Mouse (Mus musculus) liver, adult 10 weeks (tissue): ENCODE measurements around the gene Lrrc23. TPM values are rescaled to one million over a fixed set of nuclear protein-coding genes. Genes with fewer than 3 reads are reported as not detected.

Experiments
- polyA plus RNA-seq: library from polyadenylated mRNA; stranded (reverse); fragments of 350-450 nt; fragmentation: Illumina TruSeq; extraction: RNeasy Lipid Tissue Mini Kit (QIAGEN cat#74804); gene quantifications from one replicate; pipeline ENCODE4 v1.2.3, GENCODE M21; 2014; ENCODE audit warnings: low read depth, low replicate concordance

Gene Lrrc23
- polyA plus RNA-seq, result not detected

DNA sequence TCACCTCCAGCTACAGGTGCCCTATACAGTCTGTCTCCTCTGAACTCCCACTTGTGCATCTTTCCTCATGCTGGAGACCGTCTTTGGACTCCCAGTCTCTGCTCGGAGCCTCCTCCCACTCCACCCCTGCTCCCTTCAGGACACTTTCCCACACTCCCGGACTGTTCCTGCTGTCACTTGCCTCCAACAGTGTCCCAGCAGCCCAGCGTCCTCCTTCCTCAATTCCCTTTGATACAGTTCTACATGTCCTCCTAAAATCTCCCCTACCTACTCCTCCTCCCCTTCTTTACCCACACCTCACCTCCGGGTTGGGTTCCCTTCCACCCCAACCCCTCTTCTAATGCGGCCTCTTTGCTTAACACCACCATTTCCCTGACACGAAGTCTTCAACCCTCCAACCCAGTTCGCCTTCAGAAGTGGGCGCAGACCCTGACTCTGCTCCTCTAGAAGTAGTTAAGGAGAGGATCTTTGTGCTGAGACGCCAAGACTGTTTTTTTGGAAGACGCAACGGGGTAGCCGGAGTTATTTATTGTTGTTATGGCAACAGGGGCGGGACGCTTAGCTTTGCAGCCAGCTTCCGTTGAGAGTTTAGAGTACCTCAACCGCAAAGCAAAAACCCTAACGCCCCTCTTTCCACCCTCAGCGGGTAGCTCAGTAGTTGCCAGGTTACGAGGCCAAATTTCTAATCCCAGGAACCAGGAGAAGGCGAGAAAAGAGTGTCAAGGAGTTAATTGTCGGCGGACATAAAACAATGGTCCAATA is at the start of gene Lrrc23:
Lrrc23 (minus strand) TSS at position 506 of the 762 bp plus-strand sequence.

DNA sequence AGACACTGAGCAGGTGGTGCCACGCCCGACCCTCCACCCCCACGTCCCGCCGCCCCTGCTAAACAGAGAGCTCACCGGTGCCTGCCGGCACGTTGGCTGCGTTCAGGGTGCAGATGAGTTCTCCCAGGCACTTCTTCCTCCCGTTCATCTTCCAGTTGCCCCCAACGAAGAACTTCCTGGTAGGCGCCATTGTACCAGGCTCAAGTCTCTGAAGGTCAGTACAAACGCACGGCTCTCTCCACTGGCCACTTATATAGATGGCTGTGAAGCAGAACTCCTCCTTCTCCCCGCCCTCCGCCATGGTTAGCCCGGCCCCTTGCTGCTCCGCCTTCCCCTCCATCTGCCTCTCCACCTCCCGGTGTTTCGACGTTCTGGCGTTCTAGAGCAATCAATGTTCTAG is 34.4 kb upstream of the Lrrc23 start, which contains the start of gene Tpi1:
Tpi1 (minus strand) TSS at position 364 of the 400 bp plus-strand sequence.

DNA sequence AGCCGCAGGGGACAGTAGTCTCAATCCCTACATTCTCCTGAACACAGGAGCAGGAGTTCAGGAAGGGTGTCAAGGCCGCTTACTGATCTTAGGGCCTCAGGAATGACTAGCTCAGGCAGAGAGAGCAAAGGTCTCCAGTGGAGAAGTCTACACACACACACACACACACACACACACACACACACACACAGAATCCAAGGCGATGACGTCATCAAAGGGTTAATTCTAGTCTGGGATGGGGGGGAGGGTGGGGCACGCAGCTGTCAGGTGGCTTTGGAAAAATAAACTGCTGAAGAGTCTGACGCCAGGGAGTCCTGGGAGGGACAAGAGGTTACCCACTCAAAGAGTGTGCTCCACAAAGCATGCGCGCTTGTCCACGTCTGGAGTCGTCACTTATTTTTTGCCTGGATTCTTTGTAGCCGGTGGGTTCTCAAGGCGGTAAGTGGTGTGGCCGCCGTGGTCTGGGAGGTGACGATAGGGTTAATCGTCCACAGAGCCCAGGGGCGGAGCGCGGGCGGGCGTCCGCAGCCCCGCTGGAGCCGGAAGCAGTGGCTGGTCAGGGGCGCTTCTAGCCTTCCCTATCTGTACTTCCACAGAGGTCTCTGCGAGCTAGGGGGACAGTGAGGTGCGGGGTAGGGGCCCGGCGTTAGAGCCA is 29.0 kb upstream of the Lrrc23 start, which contains the start of gene Spsb2:
Spsb2 (plus strand) TSS at position 304 of the 655 bp plus-strand sequence.

DNA sequence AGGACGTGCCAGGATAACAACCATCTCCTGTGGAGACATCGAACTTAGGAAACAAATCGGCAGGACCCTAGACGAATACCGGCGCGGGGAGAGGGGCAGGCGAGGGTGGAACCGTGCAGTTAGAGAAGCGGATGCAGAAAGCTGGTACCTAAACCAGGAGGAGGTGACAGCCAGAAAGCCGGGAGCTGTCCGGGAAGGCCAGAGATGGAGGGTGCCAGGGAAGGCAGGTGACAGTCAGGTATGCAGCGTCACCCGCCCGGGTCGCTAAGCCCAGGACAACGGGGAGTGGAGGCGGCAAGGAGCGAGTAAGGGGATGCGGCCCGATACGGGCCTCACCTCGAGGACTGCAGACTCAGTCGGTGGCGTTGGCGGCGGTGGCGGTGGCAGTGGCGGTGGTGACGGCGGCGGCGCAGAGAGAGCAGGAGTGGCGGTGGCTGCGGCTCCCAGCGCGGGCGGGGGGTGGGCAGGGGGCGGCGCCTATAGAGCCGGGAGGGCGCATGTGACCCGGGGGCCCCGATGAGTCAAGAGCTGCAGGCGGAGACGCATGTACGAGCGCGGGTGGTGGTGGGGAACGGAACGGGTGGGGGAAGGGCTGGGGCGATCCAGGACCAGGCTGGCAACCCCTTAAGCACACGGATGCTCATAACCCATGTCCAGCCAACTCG is 10.3 kb downstream of the Lrrc23 start, which contains the start of gene Eno2:
Eno2 (minus strand) TSS at position 573 of the 665 bp plus-strand sequence.

DNA sequence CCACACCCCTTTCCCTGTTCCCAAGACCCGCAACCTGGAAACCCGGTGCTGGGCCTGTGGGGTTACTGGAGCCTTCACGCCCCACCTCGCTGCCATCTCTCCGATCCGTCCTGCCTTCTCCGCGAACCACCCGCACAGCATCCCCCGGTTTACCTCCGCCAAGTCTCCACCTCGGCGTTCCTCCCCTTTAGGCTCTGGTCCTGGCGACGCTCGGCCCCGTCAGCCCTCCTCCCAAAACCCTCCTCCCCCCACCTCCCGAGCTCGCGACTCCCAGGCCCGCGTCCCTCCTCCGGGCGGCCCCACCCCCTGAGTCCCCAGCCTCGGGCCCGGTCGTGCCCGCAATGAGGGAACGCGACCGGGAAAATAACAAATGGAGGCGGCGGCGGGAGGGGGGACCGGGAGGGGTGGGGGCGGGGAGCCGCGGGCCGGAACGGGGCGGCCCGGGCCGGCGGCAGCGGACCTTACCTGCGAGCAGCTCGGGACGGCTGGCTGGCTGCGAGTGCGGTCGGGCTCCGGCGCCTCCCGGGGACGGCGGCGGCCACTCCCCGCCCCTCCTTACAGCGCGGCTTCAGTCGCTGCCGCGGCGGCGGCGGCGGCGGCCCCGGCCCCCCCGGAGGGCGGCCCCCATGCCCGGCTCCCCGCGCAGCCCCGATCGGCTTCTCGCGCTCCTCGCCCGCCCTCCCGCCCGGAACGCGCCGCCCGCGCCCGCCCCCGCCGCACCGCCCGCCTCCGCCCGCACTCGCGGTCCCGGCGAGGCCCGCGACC is 23.5 kb downstream of the Lrrc23 start, which contains the start of the genes Gm45234 and Atn1:
Gm45234 (minus strand) TSS at position 191 of the 765 bp plus-strand sequence.
Atn1 (minus strand) TSS at position 694 of the 765 bp plus-strand sequence.

DNA sequence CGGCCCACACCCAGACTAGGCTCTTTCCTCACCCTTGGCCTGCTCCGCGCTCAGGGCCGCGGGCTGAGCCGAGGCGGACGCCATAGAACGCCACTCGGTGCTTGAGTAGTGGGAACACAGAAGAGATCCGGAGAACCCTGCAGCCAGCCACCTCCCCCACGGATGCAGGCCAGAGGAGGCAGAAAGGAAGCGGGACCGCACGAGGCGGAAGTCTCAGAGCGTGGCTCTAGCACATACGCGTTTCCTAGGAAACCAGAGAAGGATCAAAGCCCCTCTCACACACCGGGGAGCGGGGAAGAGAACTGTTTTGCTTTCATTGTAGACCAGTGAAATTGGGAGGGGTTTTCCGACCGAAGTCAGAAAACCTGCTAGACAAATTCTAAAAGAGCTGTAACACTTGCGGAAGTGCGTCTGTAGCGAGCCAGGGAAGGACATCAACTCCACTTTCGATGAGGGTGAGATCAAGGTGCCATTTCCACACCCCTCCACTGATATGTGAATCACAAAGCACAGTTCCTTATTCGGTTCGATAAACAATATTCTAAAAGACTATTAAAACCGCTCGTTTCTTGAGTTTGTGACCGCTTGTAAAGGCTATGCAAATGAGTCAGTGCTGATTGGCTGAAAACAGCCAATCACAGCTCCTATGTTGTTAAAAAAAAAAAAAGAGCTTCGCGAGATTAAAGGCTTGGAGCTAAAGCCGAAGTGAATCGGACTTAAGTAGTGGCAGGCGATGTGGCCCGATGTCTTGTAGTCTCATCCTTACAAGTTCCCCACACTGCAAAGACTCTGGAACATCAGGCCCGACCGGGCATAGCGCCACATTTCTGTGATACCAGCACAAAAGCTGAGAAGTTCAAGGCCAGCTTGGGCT is 38.4 kb downstream of the Lrrc23 start, which contains the start of gene Grcc10:
Grcc10 (minus strand) TSS at position 487 of the 874 bp plus-strand sequence.

DNA sequence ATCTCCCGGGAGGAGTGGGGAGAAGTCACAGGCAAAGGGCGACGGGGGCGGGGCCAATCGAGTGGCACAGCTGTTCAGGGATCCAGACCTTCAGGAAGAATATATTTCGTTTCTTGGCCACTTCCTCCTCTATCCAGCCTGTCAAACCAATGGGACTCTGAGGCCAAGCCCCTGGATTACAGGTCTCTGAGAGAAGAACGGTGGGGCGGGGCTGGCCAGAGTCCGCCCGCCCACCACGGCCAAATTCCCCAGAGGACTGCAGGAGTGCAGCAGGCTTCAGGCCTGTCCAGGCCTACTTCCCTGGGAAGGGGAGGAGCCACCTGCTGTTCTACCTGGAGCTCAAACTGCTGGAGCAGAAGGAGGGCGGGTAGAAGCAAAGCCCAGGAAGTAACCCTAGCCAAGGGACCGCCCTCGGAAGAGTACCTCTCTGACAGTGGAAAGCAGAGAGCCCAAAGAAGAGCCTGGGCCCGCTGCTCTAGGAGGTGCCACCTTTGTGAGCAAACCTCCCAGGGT is 41.0 kb downstream of the Lrrc23 start, which contains the start of gene Ptpn6:
Ptpn6 (minus strand) TSS at position 204 of the 513 bp plus-strand sequence.

Other genes with a start within 250 kb of the Lrrc23 start
- 437 TPM for gene C1s1, start 237.4 kb downstream of the Lrrc23 start, polyA plus RNA-seq
- gene C1rb, start 209.4 kb downstream of the Lrrc23 start, polyA plus RNA-seq, result not detected
- not detected for gene C1s2, start 143.6 kb downstream of the Lrrc23 start, polyA plus RNA-seq
- 44.0 TPM for gene Lpcat3, start 116.7 kb downstream of the Lrrc23 start, polyA plus RNA-seq
- gene Emg1, start 67.5 kb downstream of the Lrrc23 start, polyA plus RNA-seq, result 22.3 TPM
- 46.9 TPM for gene Phb2, start 67.4 kb downstream of the Lrrc23 start, polyA plus RNA-seq
- gene Ptpn6, start 41.0 kb downstream of the Lrrc23 start, polyA plus RNA-seq, result 3.8 TPM
- gene Grcc10, start 38.4 kb downstream of the Lrrc23 start, polyA plus RNA-seq, result 7.5 TPM
- not detected for gene Gm45234, start 23.7 kb downstream of the Lrrc23 start, polyA plus RNA-seq
- gene Atn1, start 23.2 kb downstream of the Lrrc23 start, polyA plus RNA-seq, result 0.56 TPM
- gene Eno2, start 10.1 kb downstream of the Lrrc23 start, polyA plus RNA-seq, result not detected
- gene Spsb2, start 28.9 kb upstream of the Lrrc23 start, polyA plus RNA-seq, result not detected
- gene Tpi1, start 34.6 kb upstream of the Lrrc23 start, polyA plus RNA-seq, result 50.1 TPM
- gene Usp5, start 49.8 kb upstream of the Lrrc23 start, polyA plus RNA-seq, result 12.3 TPM
- 0.90 TPM for gene Cdca3, start 49.8 kb upstream of the Lrrc23 start, polyA plus RNA-seq
- not detected for gene Gnb3, start 60.5 kb upstream of the Lrrc23 start, polyA plus RNA-seq
- not detected for gene P3h3, start 78.0 kb upstream of the Lrrc23 start, polyA plus RNA-seq
- gene Gpr162, start 84.3 kb upstream of the Lrrc23 start, polyA plus RNA-seq, result not detected
- gene Cd4, start 108.5 kb upstream of the Lrrc23 start, polyA plus RNA-seq, result 0.16 TPM
- not detected for gene Lag3, start 132.0 kb upstream of the Lrrc23 start, polyA plus RNA-seq
- 344 TPM for gene Ptms, start 140.4 kb upstream of the Lrrc23 start, polyA plus RNA-seq
- 16.7 TPM for gene Mlf2, start 151.7 kb upstream of the Lrrc23 start, polyA plus RNA-seq
- 16.8 TPM for gene Cops7a, start 185.8 kb upstream of the Lrrc23 start, polyA plus RNA-seq
- gene Pianp, start 217.0 kb upstream of the Lrrc23 start, polyA plus RNA-seq, result not detected
- gene Zfp384, start 229.4 kb upstream of the Lrrc23 start, polyA plus RNA-seq, result 11.4 TPM